Mouse (Mus musculus) erythroblast, embryonic 14.5 days (primary cell): ENCODE measurements around the gene Ccdc117.

Source experiments
- GATA1 ChIP-seq: IDR thresholded peaks from 2 replicates; pipeline ENCODE4 v1.6.1; 2012; ENCODE audit warnings: low read length, inconsistent platforms, mixed read lengths
- TAL1 ChIP-seq: IDR thresholded peaks from 3 replicates; pipeline ENCODE4 v1.6.1; 2012; ENCODE audit warnings: low read length, inconsistent platforms, mixed read lengths

- TF ChIP-seq TAL1 (no peak), GATA1 (no peak)
These were observed 24.6 kb downstream of the Ccdc117 start for GRCm38 (mm10) chr11:5517346-5517745.
